In genomic region chr12:21315923-21316868, GRCm38 (mm10) we compare ENCODE assay signal across 8 mouse cellular contexts. TPM values are rescaled to one million over a fixed set of nuclear protein-coding genes. Genes with fewer than 3 reads are reported as not detected.
A peak's percentile ranks its signal among the peaks of the same experiment; 100 is the strongest.
DNase-seq lines count a peak whose midpoint lies in the region; ATAC-seq and TF ChIP-seq lines count a peak whose summit lies in the region.

Gene Iah1, plus strand, starts transcription at chr12:21316389.

- H3K36me3 ChIP-seq in erythroblast, embryonic 14.5 days (ENCODE audit: control insufficient read depth), result peaks cover 58% of the 10 kb centered on the region
- H3K36me3 ChIP-seq in heart, embryonic 11.5 days (ENCODE audit: control insufficient read depth, insufficient read depth, low read length), result peaks cover 10% of the 10 kb centered on the region
- H3K36me3 ChIP-seq in kidney, embryonic 16.5 days (ENCODE audit: insufficient read depth, low read length), result peaks cover 31% of the 10 kb centered on the region
- H3K36me3 ChIP-seq in liver, adult 2 months (ENCODE audit: control insufficient read depth, insufficient read depth, low read length), result peaks cover 15% of the 10 kb centered on the region
- H3K36me3 ChIP-seq in myocyte (ENCODE audit: control insufficient read depth, insufficient read depth), result peaks cover 10% of the 10 kb centered on the region
- peaks cover 14% of the 10 kb centered on the region for H3K36me3 ChIP-seq in splenic B cell, adult 2 months (ENCODE audit: control insufficient read depth, insufficient read depth, low read length, poor library complexity, severe bottlenecking)

- peak within 1 kb of the TSS; percentile 51 for H3ac ChIP-seq in myocyte (ENCODE audit: control insufficient read depth, insufficient read length)

- peak within 1 kb of the TSS; percentile 79 for H3K4me2 ChIP-seq in heart, embryonic 11.5 days
- peak within 1 kb of the TSS; percentile 72 for H3K4me2 ChIP-seq in kidney, embryonic 16.5 days (replicated peaks; ENCODE audit: low read depth, low read length)
- H3K4me2 ChIP-seq in myocyte (ENCODE audit: low read depth), result peak within 1 kb of the TSS; percentile 71

- H3K9ac ChIP-seq in heart, embryonic 11.5 days (ENCODE audit: low read depth, low read length), result peak within 1 kb of the TSS; percentile 87
- H3K9ac ChIP-seq in kidney, embryonic 16.5 days (replicated peaks; ENCODE audit: low read length), result peak within 1 kb of the TSS; percentile 84
- peak within 1 kb of the TSS; percentile 81 for H3K9ac ChIP-seq in liver, adult 2 months (ENCODE audit: low read depth, low read length)

- peak; percentile 91 for ATAC-seq in heart, embryonic 11.5 days (replicated peaks; ENCODE audit: insufficient number of reproducible peaks, low FRiP score, low TSS enrichment)
- ATAC-seq in kidney, embryonic 16.5 days (ENCODE audit: low FRiP score, low TSS enrichment), result peak; percentile 95

- 2% methylated on average over 59 of the region's 59 CpGs for WGBS in heart, embryonic 11.5 days (ENCODE audit: insufficient replicate concordance)
- 2% methylated on average over 59 of the region's 59 CpGs for WGBS in kidney, embryonic 16.5 days
- WGBS in liver, adult 2 months, result 2% methylated on average over 59 of the region's 59 CpGs

- peak within 1 kb of the TSS; percentile 70 for H3K4me3 ChIP-seq in erythroblast, embryonic 14.5 days (replicated peaks)
- peak within 1 kb of the TSS; percentile 81 for H3K4me3 ChIP-seq in heart, embryonic 11.5 days (ENCODE audit: low read depth, low read length)
- H3K4me3 ChIP-seq in kidney, embryonic 16.5 days (ENCODE audit: low read length), result peak within 1 kb of the TSS; percentile 77
- H3K4me3 ChIP-seq in liver, adult 2 months (ENCODE audit: insufficient read depth, low read depth, low read length), result peak within 1 kb of the TSS; percentile 65
- peak within 1 kb of the TSS; percentile 68 for H3K4me3 ChIP-seq in myocyte

- no peaks in the 10 kb centered on the region for H3K27me3 ChIP-seq in erythroblast, embryonic 14.5 days (ENCODE audit: control insufficient read depth)
- H3K27me3 ChIP-seq in heart, embryonic 11.5 days (ENCODE audit: control insufficient read depth, insufficient read depth, low read length), result no peaks in the 10 kb centered on the region
- H3K27me3 ChIP-seq in kidney, embryonic 16.5 days (ENCODE audit: insufficient read depth, low read length), result no peaks in the 10 kb centered on the region
- H3K27me3 ChIP-seq in liver, adult 2 months (ENCODE audit: control insufficient read depth, insufficient read depth, low read length), result no peaks in the 10 kb centered on the region
- no peaks in the 10 kb centered on the region for H3K27me3 ChIP-seq in myocyte (ENCODE audit: control insufficient read depth, insufficient read depth, insufficient read length)
- no peaks in the 10 kb centered on the region for H3K27me3 ChIP-seq in splenic B cell, adult 2 months (ENCODE audit: control insufficient read depth, insufficient read depth, low read length, poor library complexity, severe bottlenecking)

- no peak for TF ChIP-seq CTCF in brain, embryonic 14.5 days (IDR thresholded peaks at IDR 0.05; ENCODE audit: borderline replicate concordance, extremely low read depth, insufficient read depth, insufficient read length)
- TF ChIP-seq CTCF in liver, adult 2 months (IDR thresholded peaks at IDR 0.05; ENCODE audit: low read depth, low read length), result no peak

- H3K9me3 ChIP-seq in erythroblast, embryonic 14.5 days (ENCODE audit: control insufficient read depth, low read length), result no peaks in the 10 kb centered on the region
- H3K9me3 ChIP-seq in heart, embryonic 11.5 days (replicated peaks; ENCODE audit: control insufficient read depth, low read length), result no peaks in the 10 kb centered on the region
- no peaks in the 10 kb centered on the region for H3K9me3 ChIP-seq in kidney, embryonic 16.5 days (ENCODE audit: low read length)

- DNase-seq in B cell, adult 2 months, result peak; percentile 93
- peak; percentile 86 for DNase-seq in brain, embryonic 14.5 days (ENCODE audit: low read depth)
- peak; percentile 79 for DNase-seq in liver, adult 2 months (ENCODE audit: extremely low read depth, low read depth, low spot score)
- peak; percentile 92 for DNase-seq in splenic B cell, adult 2 months (ENCODE audit: low read depth, low spot score)

- H3K79me2 ChIP-seq in liver, adult 2 months (ENCODE audit: control insufficient read depth, insufficient read depth, low read length), result no peaks in the 10 kb centered on the region
- H3K79me2 ChIP-seq in myocyte (ENCODE audit: control insufficient read depth, insufficient read depth), result no peaks in the 10 kb centered on the region

- peaks cover 19% of the 10 kb centered on the region for H3K4me1 ChIP-seq in erythroblast, embryonic 14.5 days (ENCODE audit: control insufficient read depth)
- H3K4me1 ChIP-seq in heart, embryonic 11.5 days (ENCODE audit: control insufficient read depth, insufficient read depth, low read length), result peaks cover 3% of the 10 kb centered on the region; the same call in 1 of the 2 replicates
- H3K4me1 ChIP-seq in kidney, embryonic 16.5 days (ENCODE audit: insufficient read depth, low read length), result peaks cover 6% of the 10 kb centered on the region; the same call in 1 of the 2 replicates
- peaks cover 20% of the 10 kb centered on the region for H3K4me1 ChIP-seq in liver, adult 2 months (ENCODE audit: control insufficient read depth, insufficient read depth, low read length)

- peak; percentile 54; the same call in 1 of the 2 replicates for TF ChIP-seq POLR2A in brain, embryonic 14.5 days (IDR thresholded peaks at IDR 0.05; ENCODE audit: borderline replicate concordance, extremely low read depth, insufficient read depth, insufficient read length, poor library complexity, severe bottlenecking)
- TF ChIP-seq POLR2A in liver, adult 2 months (IDR thresholded peaks at IDR 0.05; ENCODE audit: extremely low read depth, insufficient read depth, low read length), result peak; percentile 89
- TF ChIP-seq POLR2A in myocyte (IDR thresholded peaks at IDR 0.05; ENCODE audit: insufficient read length, low read depth), result peak; percentile 92

- peak within 1 kb of the TSS; percentile 54 for H3K27ac ChIP-seq in heart, embryonic 11.5 days (ENCODE audit: low read depth, low read length)
- peak within 1 kb of the TSS; percentile 82 for H3K27ac ChIP-seq in kidney, embryonic 16.5 days (ENCODE audit: low read length)
- H3K27ac ChIP-seq in liver, adult 2 months (replicated peaks; ENCODE audit: insufficient read depth, low read depth, low read length), result peak within 1 kb of the TSS; percentile 69

TF ChIP-seq in myocyte, 11 proteins besides CTCF, POLR2A, EP300 and RAD21:
- no peak for TF ChIP-seq MYOG (IDR thresholded peaks at IDR 0.05; ENCODE audit: control insufficient read depth in 1 of 3, insufficient read depth in 1 of 3, insufficient read length in 2 of 3, low read depth in 2 of 3)
- peak; percentile 93 for TF ChIP-seq POLR2AphosphoS2 (IDR thresholded peaks at IDR 0.05; ENCODE audit: insufficient read length, low read depth)
- TF ChIP-seq USF1 (IDR thresholded peaks at IDR 0.05; ENCODE audit: low read depth), result no peak
- TF ChIP-seq MYOD1 (IDR thresholded peaks at IDR 0.05; ENCODE audit: control insufficient read depth in 1 of 3, insufficient read length in 2 of 3, low read depth in 2 of 3), result peak in 1 of 3 experiments; percentile 0
- TF ChIP-seq REST (IDR thresholded peaks at IDR 0.05; ENCODE audit: insufficient read depth, insufficient read length), result no peak

RNA-seq across cellular contexts. Expression of gene Iah1, which starts in this region (rescaled TPM):
- 33.7 and 53.1 TPM in 2 replicates for polyA plus RNA-seq in brain, embryonic 14.5 days (2012; rRNA removed)
- polyA plus RNA-seq in erythroblast, embryonic 14.5 days (2012), result 4.9 and 5.7 TPM in 2 replicates
- 42.9 and 50.2 TPM in 2 replicates for polyA plus RNA-seq in heart, embryonic 11.5 days (2014; fragmentation: Nextera tagmentation; extraction: Ambion mirVana)
- 92.3 and 92.6 TPM in 2 replicates for polyA plus RNA-seq in kidney, embryonic 16.5 days (2015; fragmentation: Nextera tagmentation; extraction: Ambion mirVana)
- total RNA-seq in liver, adult 2 months (2014; rRNA removed), result 258 and 346 TPM in 2 replicates
- 330 and 339 TPM in 2 replicates for polyA plus RNA-seq in liver, adult 2 months (2012; rRNA removed)
- 79.5 TPM for polyA plus RNA-seq in myocyte (2012; fragmentation: generic; extraction: Trizol)

Comparison
In these comparisons a context has a peak if more than half of its experiments do, and no peak if none do; other contexts are left out.
1. Peak in every context shown above with its lines: DNase-seq, ATAC-seq, H3K4me3 ChIP-seq and H3K27ac ChIP-seq.